Mouse (Mus musculus) right cerebral cortex, postnatal 36 days (tissue): ENCODE measurements around the gene Ddx39.

Source experiments
- DNase-seq, 2 experiments: peaks; one replicate each; pipeline ENCODE4 v3.0.0; 2022; ENCODE audit warnings: low spot score in 2 of 2, mixed read lengths in 1 of 2

Ddx39 gene

DNA sequence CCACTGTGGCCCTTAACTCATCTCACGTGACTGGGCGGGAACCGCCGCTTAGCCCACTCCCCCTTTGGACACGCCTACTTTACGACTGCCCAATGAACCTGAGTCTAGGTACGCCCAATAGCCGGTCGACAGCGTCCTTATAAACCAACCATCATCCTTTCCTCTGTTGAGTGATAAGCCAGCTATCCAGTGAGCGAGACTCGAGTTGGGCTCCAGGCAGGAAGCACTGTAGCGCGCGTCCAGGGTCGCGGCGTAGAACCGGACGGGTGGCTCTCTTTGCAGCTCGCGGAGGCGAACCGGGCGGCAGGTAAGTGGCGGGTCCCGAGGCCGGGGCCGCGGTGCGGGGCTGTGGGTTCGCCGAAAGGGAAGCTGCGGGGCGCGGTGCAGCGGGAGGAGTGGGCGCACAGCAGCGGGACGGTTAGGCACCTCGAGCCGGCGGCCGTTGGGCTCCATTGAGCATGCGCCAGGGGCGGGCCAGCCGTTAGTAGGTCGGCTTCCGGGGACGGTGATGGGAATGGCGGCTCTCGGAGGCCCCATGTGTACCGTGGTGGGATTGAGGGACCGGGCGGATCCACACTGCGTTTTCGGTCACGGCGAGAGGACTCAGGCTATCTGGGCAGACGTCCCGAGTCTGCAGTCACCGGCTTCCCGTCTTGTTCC is at the start of gene Ddx39:
Ddx39 (plus strand) TSS at position 147 of the 660 bp plus-strand sequence.
- DNase-seq, result peak; percentile 96 to 99

DNA sequence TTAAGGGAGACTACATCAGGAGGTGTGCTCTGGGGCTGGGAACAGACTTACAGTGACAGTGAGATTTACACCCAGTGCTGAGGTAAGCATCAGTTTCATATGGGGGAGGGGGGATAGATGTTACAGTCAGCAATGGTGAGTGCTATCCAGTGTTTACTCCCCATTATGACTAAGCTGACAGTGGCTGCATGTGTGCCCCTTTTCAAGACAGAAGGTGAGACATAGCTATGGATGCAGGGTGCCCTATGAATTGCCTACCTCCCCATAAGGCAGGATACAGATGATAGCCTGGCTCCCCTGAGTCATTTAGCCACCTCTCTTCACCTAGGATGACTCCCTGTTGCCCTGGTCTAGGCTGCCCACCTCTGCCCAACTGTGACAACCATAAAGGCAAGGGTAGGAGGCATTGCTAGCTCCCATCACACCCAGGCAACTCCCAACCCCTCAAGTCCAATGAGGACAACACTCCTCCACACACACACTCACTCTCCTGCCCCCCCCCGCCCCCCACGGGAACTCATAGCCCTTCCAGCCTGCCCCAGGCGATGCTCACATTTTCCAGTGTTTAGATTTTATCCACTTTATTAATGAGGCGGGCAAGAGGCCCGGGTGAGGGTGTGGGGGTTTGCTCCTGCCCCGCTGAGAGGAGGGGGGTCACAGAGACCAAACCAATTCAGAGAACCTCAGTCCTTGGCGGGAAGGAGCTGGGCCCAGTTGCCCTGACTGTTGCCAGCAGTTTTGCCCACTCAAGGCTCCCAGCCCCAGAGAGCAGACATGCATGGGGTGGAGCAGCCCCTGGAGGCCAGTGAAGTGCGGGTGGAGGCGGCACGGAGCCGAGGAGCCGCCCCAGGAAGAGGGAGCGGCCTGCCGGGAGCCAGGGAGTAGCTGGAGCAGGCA is 48.8 kb upstream of the Ddx39 start, which contains the start of gene Ptger1:
Ptger1 (plus strand) TSS at position 710 of the 897 bp plus-strand sequence.
- no peak for DNase-seq

DNA sequence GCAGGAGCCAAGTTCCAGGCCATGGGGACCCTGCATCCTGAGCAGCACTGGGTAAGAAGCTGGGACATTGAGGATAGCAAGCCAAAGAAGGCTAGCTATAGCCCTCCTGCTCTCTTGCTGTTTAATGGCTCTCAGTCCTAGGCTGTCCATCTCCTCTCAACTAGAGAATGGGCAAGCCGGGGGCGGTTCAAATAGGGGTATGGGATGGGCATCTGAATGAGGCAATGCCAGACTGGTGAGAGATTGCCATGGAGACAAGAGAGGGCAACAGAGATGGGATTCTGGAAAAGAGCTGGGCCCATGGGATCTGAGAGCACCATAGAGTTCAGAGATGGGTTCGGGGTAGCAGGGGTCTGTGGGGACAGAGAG is 48.1 kb upstream of the Ddx39 start:
- no peak for DNase-seq

GRCm38 (mm10) chr8:83667526-83667925 is 47.5 kb upstream of the Ddx39 start:
- no peak for DNase-seq

DNA sequence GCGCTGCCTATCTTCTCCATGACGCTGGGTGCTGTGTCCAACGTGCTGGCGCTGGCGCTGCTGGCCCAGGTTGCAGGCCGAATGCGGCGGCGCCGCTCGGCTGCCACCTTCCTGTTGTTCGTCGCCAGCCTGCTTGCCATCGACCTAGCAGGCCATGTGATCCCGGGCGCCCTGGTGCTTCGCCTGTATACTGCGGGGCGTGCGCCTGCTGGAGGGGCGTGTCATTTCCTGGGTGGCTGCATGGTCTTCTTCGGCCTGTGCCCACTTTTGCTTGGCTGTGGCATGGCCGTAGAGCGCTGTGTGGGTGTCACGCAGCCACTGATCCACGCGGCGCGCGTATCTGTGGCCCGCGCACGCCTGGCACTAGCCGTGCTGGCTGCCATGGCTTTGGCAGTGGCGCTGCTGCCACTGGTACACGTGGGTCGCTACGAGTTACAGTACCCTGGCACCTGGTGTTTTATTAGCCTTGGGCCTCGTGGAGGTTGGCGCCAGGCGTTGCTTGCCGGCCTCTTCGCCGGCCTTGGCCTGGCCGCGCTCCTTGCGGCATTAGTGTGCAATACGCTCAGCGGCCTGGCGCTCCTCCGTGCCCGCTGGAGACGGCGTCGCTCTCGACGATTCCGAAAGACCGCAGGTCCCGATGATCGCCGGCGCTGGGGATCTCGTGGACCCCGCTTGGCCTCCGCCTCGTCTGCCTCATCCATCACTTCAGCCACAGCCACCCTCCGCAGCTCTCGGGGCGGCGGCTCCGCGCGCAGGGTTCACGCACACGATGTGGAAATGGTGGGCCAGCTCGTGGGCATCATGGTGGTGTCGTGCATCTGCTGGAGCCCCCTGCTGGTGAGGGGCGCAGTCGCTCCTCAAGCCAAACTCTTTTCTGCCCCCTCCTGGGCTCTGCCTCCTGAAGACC is 46.7 kb upstream of the Ddx39 start:
- no peak for DNase-seq

DNA sequence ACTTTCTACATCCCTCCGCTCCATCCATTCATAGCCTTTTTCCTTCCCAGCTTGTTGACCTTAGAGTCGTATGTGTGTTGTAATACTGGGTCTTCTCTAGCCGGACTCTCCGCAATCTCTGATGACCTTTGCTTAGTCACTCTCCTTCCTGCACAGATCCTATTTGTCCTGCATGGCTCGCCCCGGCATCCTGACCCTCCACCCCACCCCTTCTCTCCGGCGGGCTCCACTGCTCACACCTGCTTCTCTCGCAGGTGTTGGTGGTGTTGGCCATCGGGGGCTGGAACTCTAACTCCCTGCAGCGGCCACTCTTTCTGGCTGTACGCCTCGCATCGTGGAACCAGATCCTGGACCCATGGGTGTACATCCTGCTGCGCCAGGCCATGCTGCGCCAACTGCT is 46.0 kb upstream of the Ddx39 start:
- no peak for DNase-seq

DNA sequence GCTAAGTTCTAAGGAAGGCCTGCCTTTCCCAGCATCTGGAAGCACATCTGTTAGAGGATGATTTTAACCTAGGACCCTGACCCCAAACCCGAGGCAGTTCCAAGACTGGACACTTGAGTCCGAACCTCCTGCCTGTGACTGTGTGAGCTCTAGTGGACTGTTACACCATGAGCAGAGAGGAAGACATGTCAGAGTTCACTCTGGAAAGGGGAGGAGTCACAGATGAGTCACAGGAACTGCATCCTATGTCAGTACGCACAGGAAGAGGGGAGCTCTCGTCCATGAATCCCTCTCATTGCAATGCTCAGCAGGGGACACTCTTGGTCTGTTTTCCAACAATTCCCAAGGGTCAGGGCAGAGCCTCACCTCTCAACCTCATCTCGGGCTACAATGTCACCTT is 42.0 kb upstream of the Ddx39 start:
- no peak for DNase-seq

DNA sequence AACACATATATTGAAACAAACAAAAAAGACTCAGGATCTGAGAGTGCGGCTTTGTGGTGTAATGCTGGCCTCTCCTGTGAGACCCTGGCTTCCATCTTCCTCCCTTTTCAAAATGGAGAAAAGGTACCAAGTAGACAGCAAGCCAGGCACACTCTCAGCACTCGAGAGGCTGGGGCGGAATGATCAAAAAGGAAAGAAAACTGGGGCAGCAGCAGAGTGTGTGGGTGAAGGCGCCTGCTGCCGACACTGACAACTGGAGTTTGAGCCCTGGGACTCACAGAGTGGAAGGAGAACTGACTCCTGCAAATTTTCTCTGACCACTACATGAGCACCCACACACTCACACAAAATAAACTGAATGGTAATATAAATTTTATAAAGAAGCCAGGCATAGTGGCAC is 40.5 kb upstream of the Ddx39 start:
- peak in 1 of 2 experiments; percentile 75 for DNase-seq

GRCm38 (mm10) chr8:83679866-83680265 is 35.1 kb upstream of the Ddx39 start:
- DNase-seq, result peak in 1 of 2 experiments; percentile 78

GRCm38 (mm10) chr8:83680603-83681002 is 34.4 kb upstream of the Ddx39 start:
- DNase-seq, result no peak

DNA sequence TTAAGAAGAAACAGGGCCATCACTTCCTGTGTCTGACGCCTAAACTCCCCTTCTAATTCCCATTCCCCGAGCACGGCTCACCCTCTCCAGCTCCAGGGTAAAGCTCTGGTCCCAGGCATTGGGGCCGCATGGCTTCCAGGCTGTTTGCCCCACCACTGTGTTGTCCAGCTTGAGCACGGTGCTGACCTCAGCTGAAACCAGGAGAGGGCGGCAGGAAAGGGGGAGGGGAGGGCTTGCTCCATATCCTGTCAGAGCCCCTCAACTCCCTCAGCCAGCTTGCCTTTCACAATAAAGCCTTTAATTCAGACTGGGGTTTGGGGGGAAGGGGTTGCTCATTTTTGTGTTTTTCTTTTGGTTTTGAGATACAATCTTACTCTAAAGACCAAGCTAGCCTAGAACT is 33.9 kb upstream of the Ddx39 start:
- no peak for DNase-seq

GRCm38 (mm10) chr8:83684517-83684916 is 30.5 kb upstream of the Ddx39 start:
- no peak for DNase-seq

DNA sequence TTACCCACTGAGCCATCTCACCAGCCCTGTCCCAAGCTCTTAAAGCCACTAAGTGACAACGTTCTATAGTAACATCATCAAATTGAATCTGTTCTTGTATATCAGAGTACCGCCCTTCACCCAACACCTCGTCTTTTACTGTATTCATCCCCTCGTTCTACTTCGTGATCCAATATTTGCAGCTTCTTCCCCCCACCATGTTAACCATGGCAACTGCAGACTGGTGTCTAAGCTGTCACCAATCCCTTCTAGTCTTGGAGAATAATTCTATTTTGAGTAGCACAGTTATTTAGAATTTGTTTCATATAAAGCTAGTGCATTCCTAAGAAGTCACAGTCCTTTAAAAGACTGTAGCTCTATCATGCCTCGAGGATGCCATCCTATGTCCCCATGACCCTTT is 25.7 kb upstream of the Ddx39 start:
- no peak for DNase-seq

DNA sequence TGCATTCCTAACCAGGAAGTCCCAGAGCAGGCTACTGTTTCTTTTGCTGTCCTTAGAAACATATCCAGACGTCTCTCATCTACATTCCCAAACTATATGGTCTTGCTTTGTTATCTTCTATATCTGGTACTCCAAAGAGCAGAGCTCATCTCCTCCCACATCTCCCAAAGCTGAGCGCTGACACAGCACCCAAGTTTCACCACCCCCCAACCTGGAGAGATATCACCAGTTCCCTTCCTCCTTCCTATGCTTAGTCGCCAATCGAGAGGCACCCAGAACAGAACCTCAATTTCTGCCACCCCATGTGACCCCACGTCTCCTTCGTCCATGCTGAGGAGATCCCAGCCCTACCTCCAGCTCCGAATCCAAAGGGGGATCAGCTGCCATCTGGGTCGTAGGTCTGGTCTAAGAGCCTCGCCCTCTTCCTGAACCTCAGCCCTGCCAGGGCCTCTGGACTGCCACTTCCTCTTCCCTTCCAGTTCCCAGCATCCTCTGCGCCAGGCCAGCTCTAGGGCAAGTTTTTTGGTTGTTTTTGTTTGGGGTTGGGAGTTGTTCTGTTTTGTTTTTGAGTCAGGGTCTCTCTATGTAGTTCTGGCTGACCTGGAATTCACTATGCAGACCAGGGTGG is 21.3 kb upstream of the Ddx39 start:
- DNase-seq, result no peak

DNA sequence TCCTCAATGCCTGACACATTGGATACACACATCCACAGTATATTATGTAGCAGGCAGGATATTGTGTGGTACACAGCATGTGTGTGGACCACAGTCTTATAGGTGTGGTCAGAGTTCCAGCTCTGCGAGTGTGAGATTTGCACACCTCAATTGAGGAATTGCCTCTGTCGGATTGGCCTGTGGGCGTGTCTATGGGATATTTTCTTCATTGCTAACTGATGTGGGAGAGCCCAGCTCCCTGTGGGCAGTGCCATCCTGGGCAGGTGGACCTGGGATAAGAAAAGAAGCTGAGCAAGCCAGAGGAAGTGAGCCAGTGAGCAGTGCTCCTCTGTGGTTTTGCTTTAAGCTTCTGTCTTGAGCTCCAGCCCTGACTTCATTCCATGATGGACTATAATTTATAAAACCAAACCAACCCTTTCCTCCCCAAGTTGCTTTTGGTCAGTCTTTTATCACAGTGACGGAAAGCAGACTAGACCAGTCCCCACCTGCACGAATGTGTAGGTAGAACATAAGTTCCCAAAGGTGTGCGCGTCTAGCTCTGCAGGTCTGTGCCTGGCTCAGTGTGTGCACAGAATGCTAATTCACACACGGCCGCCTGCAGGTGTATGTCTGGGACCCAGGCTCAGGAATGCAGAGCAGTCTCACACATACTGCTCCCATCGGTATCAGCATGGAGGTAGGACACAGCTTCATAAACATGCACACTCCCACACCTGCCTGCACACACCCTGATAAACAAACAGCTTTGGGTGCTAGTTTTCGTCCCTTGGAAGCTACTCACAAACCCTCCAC is 20.4 kb upstream of the Ddx39 start:
- DNase-seq, result no peak

GRCm38 (mm10) chr8:83695351-83696106 is 19.4 kb upstream of the Ddx39 start:
- DNase-seq, result no peak

- no peak for DNase-seq
Observed at GRCm38 (mm10) chr8:83697374-83698220, 17.4 kb upstream of the Ddx39 start.

DNA sequence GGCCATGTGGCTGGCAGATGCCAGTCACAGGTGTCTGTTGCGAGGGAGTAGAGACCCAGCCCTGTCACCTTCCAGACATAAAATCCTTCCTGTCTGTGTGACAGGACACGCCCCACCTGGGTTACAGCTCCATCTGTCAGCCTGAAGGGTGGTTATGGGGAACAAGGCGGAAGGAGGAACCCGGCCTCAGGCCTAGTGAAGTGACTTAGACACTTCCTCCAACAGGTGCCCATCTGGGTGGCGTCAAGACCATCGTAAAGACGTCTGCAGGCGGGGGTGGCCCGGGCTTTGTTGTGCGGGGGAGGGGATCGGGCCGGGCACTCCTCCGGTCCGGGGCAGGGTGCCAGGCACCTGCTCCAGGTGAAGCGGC is 16.7 kb upstream of the Ddx39 start:
- no peak for DNase-seq
